Mouse (Mus musculus) heart, postnatal 0 days (tissue): ENCODE measurements around the gene Cep112. TPM values are rescaled to one million over a fixed set of nuclear protein-coding genes. Genes with fewer than 3 reads are reported as not detected.

ENCODE experiments used
- ATAC-seq: fragments of 200-750 bp; cut with Nextera tagmentation; 2 replicates; pipeline ENCODE4 v1.8.0; 2017; ENCODE audit warnings: low read depth, moderate number of reproducible peaks, moderate library complexity; ENCODE audit not compliant: insufficient read depth
- DNase-seq: peaks from one replicate; pipeline ENCODE4 v3.0.0-alpha.2; 2016; ENCODE audit warnings: low spot score
- H3K27ac ChIP-seq: fragments of 300-500 bp; sonication (generic); 2 replicates; pipeline ENCODE4 v1.5.1; 2014; ENCODE audit warnings: low read depth, mild to moderate bottlenecking
- H3K27me3 ChIP-seq: fragments of 300-500 bp; sonication (generic); 2 replicates; pipeline ENCODE4 v1.6.1; 2014; ENCODE audit warnings: low read length, mixed read lengths; ENCODE audit not compliant: control insufficient read depth, insufficient read depth
- H3K36me3 ChIP-seq: fragments of 300-500 bp; sonication (generic); replicated peaks from 2 replicates; pipeline ENCODE4 v1.6.1; 2014; ENCODE audit warnings: low read length, mixed read lengths; ENCODE audit not compliant: control insufficient read depth, insufficient read depth
- H3K4me1 ChIP-seq: fragments of 300-500 bp; sonication (generic); 2 replicates; pipeline ENCODE4 v1.6.1; 2014; ENCODE audit warnings: antibody characterized with exemption; ENCODE audit not compliant: control insufficient read depth, insufficient read depth
- H3K4me2 ChIP-seq: fragments of 300-500 bp; sonication (generic); 2 replicates; pipeline ENCODE4 v1.6.1; 2014; ENCODE audit warnings: low read depth, mild to moderate bottlenecking, low read length, moderate library complexity
- H3K4me3 ChIP-seq: fragments of 300-500 bp; sonication (generic); 2 replicates; pipeline ENCODE4 v1.5.1; 2014; ENCODE audit warnings: low read depth, low read length
- H3K9ac ChIP-seq: fragments of 300-500 bp; sonication (generic); replicated peaks from 2 replicates; pipeline ENCODE4 v1.6.1; 2014; ENCODE audit warnings: low read depth, low read length, mixed read lengths
- H3K9me3 ChIP-seq: fragments of 300-500 bp; sonication (generic); replicated peaks from 2 replicates; pipeline ENCODE4 v1.6.1; 2016; ENCODE audit warnings: low read length; ENCODE audit not compliant: control insufficient read depth
- CTCF ChIP-seq: IDR thresholded peaks from 2 replicates; pipeline ENCODE4 v1.5.1; 2016; ENCODE audit warnings: antibody characterized with exemption, control low read depth, low read depth
- EP300 ChIP-seq: IDR thresholded peaks from 2 replicates; pipeline ENCODE4 v1.6.1; 2016; ENCODE audit warnings: antibody characterized with exemption, low read depth
- WGBS: fragments of 180-500 bp; shearing (Covaris S2); extraction: QIAGEN DNeasy Blood & Tissue Kit; methylation state at CpG from one replicate; pipeline ENCODE4 v1.1.7; 2014; 5-methylcytosine and 5-hydroxymethylcytosine counted together
- polyA plus RNA-seq: library from polyadenylated mRNA; unstranded; fragments of >200 nt; fragmentation: Nextera tagmentation; extraction: Ambion mirVana; gene quantifications from 2 replicates; pipeline ENCODE4 v1.2.1, GENCODE M21; 2015
- total RNA-seq: library from RNA; depleted of rRNA; stranded (reverse); fragments of >200 nt; gene quantifications from 2 replicates; pipeline ENCODE4 v1.2.3, GENCODE M21; 2014; ENCODE audit warnings: low replicate concordance

The Cep112 gene
- total and polyA plus RNA-seq, 2 experiments from 2014 or later: 1.2 to 5.8 TPM

DNA sequence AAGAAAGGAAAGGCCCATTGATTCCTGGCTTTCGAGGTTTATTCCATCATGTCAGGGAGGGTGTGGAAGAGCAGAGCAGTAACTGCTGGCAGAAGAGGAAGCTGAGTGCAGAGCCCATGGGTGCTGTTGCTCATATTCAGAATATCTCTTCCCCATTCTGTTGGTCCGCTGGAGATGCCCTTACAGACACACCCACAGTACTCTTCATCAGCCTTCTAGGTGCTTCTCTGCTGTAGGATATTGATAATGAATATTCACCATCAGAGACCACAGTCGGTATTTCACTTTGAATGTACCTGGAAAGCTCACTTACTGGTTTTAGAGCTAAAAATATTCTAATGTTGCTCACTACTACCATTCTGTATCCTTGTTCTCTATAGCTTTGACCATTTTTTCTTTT lies 109.0 kb downstream of the Cep112 start:
- H3K4me3 ChIP-seq: no peak overlapping the region
- ATAC-seq: no peak
- no peaks in the 10 kb centered on the region for H3K4me1 ChIP-seq
- peaks cover 10% of the 10 kb centered on the region; the same call in 1 of the 2 replicates for H3K36me3 ChIP-seq
- no peak overlapping the region for H3K9ac ChIP-seq
- no peak for TF ChIP-seq EP300
- TF ChIP-seq CTCF: no peak
- H3K27ac ChIP-seq: no peak overlapping the region
- DNase-seq: no peak
- 91% methylated on average over 3 of the region's 3 CpGs for WGBS
- H3K9me3 ChIP-seq: no peaks in the 10 kb centered on the region
- no peaks in the 10 kb centered on the region for H3K27me3 ChIP-seq
- H3K4me2 ChIP-seq: no peak overlapping the region

DNA sequence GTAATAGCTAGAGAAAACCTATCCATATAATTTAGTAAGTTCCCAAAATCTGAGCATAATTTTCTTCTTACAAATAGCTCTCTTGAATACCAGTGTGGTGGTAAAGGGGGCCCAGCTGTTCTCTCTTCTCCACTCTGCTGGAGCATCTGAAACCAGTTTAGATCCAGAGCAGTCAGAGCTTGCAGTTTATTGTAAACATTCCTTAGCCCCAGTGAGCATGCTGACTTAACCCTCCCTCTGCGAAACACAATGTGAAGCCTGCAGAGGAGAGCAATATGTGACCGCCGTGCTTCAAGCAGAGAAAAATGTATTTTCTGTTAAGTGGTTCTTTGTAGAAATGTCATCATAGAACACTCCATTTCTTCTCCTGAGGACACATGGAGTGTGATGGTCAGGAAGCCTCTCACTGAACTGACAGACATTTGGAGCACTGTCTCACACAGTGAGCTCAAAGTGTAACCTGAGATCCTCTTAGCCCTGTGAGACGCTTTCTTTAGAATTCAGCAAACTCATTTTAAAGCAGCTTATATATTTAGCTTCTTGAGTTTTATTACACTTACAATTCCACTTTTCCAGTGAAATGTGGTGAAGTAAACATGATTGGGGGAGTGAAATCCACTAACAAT lies 128.1 kb downstream of the Cep112 start:
- no peak overlapping the region for H3K9ac ChIP-seq
- H3K27ac ChIP-seq: no peak overlapping the region
- TF ChIP-seq CTCF (no peak), EP300 (no peak)
- no peaks in the 10 kb centered on the region for H3K27me3 ChIP-seq
- no peak overlapping the region for H3K4me3 ChIP-seq
- H3K4me1 ChIP-seq: no peaks in the 10 kb centered on the region
- H3K4me2 ChIP-seq: no peak overlapping the region
- ATAC-seq (no peak), DNase-seq (no peak)
- no peaks in the 10 kb centered on the region for H3K9me3 ChIP-seq
- no peaks in the 10 kb centered on the region for H3K36me3 ChIP-seq
- 44% methylated on average over 4 of the region's 4 CpGs for WGBS

DNA sequence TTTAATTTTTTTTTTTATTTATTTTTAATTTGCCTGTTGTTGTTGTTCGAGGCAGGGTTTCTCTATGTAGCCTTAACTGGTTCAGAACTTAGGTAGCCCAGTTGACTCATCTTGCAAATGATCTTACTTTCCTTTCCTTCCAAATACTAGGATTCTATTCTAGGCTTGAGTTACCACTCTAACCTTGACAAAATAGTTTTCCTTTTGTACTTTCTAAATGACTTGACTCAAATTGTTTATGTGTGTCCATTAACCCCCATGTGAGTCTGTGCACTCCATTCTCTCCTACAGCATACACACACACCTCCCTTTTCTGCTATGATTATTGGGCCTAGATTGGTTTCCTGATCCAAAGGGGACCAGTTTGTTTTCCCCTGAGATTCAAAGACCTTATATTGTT lies 128.9 kb downstream of the Cep112 start:
- TF ChIP-seq EP300: no peak
- TF ChIP-seq CTCF: no peak

DNA sequence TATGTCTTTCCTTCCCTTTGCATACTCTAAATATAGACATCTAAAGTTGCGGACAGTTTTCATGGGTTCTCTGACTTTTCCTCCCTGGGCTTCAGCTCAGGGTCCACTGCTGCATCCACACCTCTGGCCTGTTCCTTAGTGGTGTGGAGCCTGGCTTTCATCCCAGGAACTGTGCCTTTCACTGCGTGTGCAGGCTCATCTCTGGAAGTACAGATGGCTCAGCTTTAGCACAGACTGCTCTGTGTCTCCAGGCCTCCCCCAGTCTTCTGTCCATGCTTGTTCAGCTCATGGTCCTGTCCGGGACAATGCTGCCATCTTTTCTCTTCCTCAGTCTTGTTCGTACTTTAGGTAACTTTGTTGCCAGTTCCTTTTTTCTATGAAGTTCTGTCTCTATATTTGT lies 133.6 kb downstream of the Cep112 start:
- no peaks in the 10 kb centered on the region for H3K4me1 ChIP-seq

More for the DNA sequence above, 128.9 kb downstream of the Cep112 start:
- ATAC-seq: no peak
- no peaks in the 10 kb centered on the region for H3K36me3 ChIP-seq
- no peaks in the 10 kb centered on the region for H3K9me3 ChIP-seq
- H3K4me2 ChIP-seq: no peak overlapping the region
- DNase-seq: no peak
- 77% methylated on average over 1 of the region's 1 CpGs for WGBS
- H3K9ac ChIP-seq: no peak overlapping the region
- no peak overlapping the region for H3K27ac ChIP-seq
- H3K4me3 ChIP-seq: no peak overlapping the region
- no peaks in the 10 kb centered on the region for H3K27me3 ChIP-seq
- H3K4me1 ChIP-seq: no peaks in the 10 kb centered on the region

DNA sequence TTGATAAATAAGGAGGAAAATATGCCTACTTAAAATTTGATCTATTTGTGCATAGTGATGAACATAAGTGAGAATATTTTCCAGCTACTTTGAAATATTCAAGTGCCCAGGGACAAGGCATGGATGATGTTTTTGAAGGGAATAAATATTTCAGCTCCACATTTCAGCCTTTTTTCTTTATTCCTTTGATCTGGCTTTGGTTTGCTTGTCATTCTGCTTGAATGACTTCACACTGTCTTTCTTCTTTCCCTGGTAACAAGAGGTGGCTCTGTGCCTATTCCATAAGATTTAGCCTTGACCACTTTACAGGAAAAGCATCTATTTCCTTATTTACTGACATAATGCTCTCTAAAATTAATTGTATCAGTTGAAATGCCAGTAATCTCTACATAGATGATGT lies 134.5 kb downstream of the Cep112 start:
- H3K4me2 ChIP-seq: no peak overlapping the region
- no peak overlapping the region for H3K27ac ChIP-seq
- no peak overlapping the region for H3K9ac ChIP-seq
- H3K36me3 ChIP-seq: no peaks in the 10 kb centered on the region
- H3K9me3 ChIP-seq: no peaks in the 10 kb centered on the region
- H3K4me3 ChIP-seq: no peak overlapping the region
- ATAC-seq (no peak), DNase-seq (no peak)
- no peak for TF ChIP-seq EP300
- no peaks in the 10 kb centered on the region for H3K27me3 ChIP-seq
- H3K4me1 ChIP-seq: no peaks in the 10 kb centered on the region

More for the DNA sequence above, 133.6 kb downstream of the Cep112 start:
- no peak overlapping the region for H3K9ac ChIP-seq
- H3K27ac ChIP-seq: no peak overlapping the region
- 73% methylated on average over 4 of the region's 4 CpGs for WGBS
- no peak for TF ChIP-seq EP300
- TF ChIP-seq CTCF: no peak
- H3K9me3 ChIP-seq: no peaks in the 10 kb centered on the region
- H3K27me3 ChIP-seq: no peaks in the 10 kb centered on the region
- H3K4me2 ChIP-seq: no peak overlapping the region
- ATAC-seq (no peak), DNase-seq (no peak)
- no peak overlapping the region for H3K4me3 ChIP-seq
- no peaks in the 10 kb centered on the region for H3K36me3 ChIP-seq

DNA sequence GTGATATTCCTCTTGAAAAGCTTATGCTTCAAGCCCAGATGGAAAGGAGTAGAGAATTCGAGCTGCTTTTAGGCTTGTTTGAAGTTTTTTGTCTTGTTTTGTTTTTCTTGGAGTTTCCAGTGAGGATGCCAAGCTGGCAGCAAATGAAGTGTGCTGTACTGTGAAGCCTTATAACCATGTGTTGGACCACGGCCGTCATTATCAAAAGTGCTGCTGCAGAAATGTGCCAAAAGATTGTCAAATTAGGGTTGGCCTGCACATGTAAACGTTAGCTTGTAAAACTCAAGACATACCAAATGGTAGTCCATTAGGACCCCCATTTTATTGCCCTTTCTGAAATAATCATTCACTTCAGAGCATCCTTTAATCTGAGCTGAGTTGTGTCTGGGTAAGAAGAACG lies 137.1 kb downstream of the Cep112 start:
- 63% methylated on average over 5 of the region's 5 CpGs for WGBS
- no peak overlapping the region for H3K27ac ChIP-seq
- no peaks in the 10 kb centered on the region for H3K9me3 ChIP-seq
- no peaks in the 10 kb centered on the region for H3K27me3 ChIP-seq
- ATAC-seq (no peak), DNase-seq (no peak)
- no peak overlapping the region for H3K4me3 ChIP-seq
- no peak overlapping the region for H3K4me2 ChIP-seq
- no peaks in the 10 kb centered on the region for H3K36me3 ChIP-seq
- H3K4me1 ChIP-seq: no peaks in the 10 kb centered on the region
- H3K9ac ChIP-seq: no peak overlapping the region
- TF ChIP-seq EP300: no peak
- TF ChIP-seq CTCF: no peak
